Mouse (Mus musculus): ENCODE results near the gene Fibcd1.

DNA sequence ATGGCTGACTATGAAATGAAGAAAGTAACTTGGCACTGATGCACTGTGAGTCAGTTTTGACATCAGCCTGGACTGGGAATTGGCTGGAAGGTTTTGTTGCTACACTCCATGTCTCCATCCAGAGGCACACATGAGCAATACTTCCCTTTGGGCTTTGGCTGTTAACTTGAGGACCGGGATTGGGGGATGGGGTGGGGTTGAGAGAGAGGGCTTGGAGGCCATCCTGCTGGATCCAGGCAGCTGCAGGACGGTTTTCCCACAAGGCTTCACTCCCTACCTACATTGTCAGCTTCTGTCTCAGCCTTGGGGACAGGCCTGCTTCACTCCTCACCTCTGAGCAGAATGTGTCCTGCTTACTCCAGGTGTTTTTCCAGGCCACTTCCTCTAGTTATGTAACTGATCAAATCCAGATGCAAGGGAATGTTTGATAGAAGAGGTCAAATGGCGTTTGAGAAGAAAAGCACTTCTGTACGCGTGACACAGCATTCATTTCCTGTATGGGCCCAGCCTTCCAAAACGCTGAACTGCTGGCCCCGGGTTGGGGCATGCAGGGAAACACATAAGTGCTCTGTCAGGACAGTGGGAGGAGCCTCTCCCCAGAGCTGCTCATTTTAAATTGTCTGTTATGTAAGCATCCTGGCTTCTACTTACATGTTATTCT is 74.9 kb downstream of the Fibcd1 start:
- no peak for TF ChIP-seq POLR2A (IDR thresholded peaks at IDR 0.05; ENCODE audit: low read depth, low read length)
- no peak for TF ChIP-seq CTCF (IDR thresholded peaks at IDR 0.05; ENCODE audit: extremely low read depth, insufficient read depth, insufficient read length, insufficient replicate concordance)

Data from spleen, adult 2 months (tissue).